Mouse (Mus musculus) embryo, embryonic 10.5 days (tissue): ENCODE results near the gene Abhd6.
A peak's percentile ranks its signal among the peaks of the same experiment; 100 is the strongest.
"Not testable (repeated sequence)": the region's sequence is repeated elsewhere in the genome, so short reads cannot be mapped to it uniquely, and the experiment has no call there.

Experiments
- DNase-seq: peaks from one replicate; pipeline ENCODE4 v3.0.0-alpha.2; 2015; ENCODE audit warnings: low spot score

Abhd6 gene

GRCm38 (mm10) chr14:7999030-7999429, 3.7 kb upstream of the Abhd6 start:
- no peak for DNase-seq

- DNase-seq: no peak
These were observed 3.3 kb upstream of the Abhd6 start for GRCm38 (mm10) chr14:7999435-7999834.

GRCm38 (mm10) chr14:8000247-8000646, 2.5 kb upstream of the Abhd6 start:
- DNase-seq: no peak

DNA sequence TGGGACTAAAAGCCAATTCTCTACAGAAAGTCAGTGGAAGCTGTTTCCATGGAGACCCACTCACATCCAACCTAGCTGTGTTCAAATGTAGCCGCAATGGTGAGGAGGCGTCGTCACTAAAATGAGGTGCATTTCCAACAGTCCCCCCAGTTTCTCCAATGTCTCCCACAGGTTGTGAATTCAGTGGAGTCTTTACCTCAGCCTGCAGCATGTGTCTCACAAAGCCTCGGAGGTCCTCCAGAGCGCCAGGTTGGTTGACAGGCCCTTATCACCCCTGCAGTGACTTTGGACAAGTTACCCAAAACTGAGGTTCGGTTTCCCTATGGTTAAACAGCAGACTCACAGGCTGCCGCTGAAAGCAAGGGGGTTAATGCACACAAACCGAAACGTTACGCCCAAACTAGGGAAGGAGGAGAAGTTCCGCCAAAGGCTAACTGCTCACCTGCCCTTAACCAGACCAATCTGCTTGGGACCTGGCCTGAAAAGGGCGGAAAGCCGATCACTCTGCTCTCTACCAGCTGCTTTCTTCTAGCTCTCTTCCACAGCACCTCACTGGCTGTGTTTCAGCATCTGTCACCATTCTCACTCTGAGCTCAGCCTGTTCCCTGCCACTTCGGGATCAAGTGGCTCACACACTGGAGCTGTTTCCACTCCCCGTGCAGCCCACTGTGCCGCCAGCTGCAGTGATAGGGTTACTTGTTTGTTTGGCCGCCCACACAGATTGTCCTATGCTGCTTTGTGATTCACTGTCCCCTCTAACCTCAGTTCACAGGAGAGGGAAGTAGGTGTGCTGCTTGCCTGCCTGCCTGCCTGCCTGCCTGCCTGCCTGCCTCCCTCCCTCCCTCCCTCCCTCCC, 1.6 kb upstream of the Abhd6 start:
- peak; percentile 24 for DNase-seq

DNA sequence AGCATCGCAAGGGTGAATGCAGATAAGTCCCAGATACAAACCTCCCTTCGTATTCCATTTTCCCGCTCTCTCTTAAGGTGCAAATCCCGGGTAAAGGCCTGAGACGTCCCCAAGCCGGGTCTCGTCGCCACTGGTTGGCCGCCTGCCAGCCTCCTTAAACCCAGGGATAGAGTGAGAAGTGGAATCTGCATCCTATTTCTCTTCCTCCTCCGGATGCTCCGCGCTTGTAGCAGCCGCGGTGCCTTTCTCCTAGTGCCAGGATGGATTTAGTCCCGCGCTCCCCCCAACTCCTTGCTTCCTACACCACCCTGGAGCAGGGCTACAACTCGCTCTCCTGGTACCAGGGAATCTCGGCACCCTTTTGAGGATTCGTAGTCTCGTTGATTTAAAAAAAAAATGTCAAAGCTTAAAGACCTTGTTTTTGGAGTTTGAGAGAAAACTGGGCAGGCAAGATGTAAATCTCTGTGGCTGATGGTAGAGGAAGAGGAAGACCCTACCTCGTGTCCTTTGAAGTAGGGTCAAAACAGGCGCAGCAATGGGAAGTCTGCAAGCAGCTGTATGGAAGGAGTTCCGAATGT, 480 bp downstream of the Abhd6 start:
- DNase-seq: peak; percentile 38

- DNase-seq: no peak
These were observed 1.3 kb downstream of the Abhd6 start for GRCm38 (mm10) chr14:8003727-8004670.

- DNase-seq: not testable (repeated sequence)
These were observed 3.4 kb downstream of the Abhd6 start for GRCm38 (mm10) chr14:8006061-8006460.

- no peak for DNase-seq
These were observed 4.4 kb downstream of the Abhd6 start for GRCm38 (mm10) chr14:8007084-8007483.

DNA sequence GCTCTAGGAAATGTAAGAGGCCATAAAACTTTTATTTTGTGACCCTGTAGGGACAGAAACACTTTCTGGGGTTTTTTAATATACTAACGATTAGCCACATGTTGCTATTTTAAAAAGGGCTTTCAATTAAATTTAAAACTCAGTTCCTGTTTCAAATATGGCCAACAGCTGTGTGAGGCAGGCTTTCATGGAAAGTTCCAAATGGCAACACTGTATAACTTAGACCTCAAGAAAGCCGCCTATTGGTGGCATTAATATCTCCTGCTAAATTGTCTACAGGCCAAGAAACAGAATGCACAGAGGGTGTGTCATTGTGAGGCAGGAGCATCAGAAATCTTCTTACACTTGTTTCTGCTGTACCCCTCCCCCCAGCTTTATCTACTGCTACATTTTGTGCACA, 4.8 kb downstream of the Abhd6 start:
- no peak for DNase-seq

DNA sequence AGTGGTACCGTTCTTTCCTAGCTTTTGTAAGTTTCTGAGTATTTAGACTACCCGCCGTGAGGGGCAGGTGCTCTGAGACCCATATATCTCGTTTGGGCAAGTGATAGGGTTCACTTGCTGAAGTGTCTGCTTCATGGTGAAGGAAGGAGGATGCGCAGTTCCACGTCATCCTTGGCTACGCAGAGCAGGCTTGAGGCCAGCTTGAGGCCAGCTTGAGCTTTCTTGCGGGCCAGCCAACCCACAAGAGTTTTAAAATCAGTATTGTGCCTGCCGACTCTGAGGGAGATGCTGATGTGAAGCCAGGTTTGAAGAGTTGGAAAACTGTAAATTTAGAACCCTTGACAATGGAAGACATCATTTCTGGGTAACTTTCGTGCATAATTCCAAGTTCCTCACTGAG, 5.2 kb downstream of the Abhd6 start:
- no peak for DNase-seq

- no peak for DNase-seq
These were observed 8.6 kb downstream of the Abhd6 start for GRCm38 (mm10) chr14:8011297-8011696.

DNA sequence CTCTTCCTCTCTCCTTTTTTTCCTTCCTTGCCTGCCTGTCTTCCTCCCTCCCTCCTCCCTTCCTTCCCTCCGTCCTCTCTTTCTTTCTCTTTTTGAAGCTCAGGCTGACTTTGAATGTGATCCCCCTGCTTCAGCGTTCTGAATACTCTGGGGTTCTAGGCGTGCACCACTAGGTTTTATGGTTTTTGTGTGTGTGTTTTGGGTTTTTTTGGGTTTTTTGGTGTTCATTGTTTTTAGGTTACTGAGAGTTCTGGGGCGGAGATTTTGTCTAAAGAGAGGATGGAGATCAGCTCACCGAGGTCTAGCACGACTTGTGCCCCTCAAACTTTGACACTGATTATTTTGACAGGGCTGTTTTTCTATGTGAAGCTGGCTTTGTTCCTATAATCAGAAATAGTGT, 9.2 kb downstream of the Abhd6 start:
- DNase-seq: no peak

GRCm38 (mm10) chr14:8015756-8016155, 13.1 kb downstream of the Abhd6 start:
- DNase-seq: no peak

DNA sequence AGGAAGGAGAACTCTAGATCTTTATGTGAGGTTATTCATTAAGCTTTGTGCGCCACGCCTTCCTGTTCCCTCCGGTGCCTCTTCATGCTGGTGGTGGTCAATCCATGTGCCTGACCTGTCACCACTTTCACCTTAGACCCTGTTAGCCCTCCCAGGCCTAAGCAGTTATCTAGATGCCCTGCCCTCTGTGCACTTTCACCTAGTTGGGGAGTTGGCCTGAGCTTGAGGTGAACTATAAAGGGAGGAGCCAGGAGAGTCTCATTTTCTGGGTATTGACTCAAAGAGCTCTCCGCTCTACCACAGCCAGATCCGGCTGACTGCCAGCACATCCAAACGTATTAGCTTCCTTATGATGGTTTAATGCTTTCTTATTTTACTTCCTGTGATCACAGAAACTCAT, 13.6 kb downstream of the Abhd6 start:
- DNase-seq: no peak

DNA sequence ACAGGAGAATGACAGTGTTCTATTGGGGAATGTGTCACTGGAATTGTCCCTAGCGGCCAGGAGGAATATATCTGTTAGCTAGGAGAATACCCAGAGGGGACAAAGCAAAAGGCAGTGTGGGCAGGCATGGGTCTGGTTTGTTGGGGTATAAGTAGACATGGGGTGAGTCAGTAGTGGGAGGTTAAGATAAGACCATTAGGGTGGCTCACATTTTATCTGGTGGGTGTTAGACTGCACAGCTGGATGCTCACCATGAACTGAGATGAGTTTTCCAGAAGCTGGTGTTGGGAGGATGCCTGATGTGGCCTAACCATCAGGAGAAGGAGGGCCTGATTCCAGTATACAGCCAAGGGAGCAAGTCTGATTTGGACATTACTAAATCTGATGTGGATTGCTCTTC, 14.2 kb downstream of the Abhd6 start:
- no peak for DNase-seq

GRCm38 (mm10) chr14:8020011-8020410, 17.3 kb downstream of the Abhd6 start:
- no peak for DNase-seq

GRCm38 (mm10) chr14:8020546-8020945, 17.8 kb downstream of the Abhd6 start:
- DNase-seq: no peak

GRCm38 (mm10) chr14:8024469-8024868, 21.8 kb downstream of the Abhd6 start:
- peak; percentile 10 for DNase-seq

GRCm38 (mm10) chr14:8024936-8025335, 22.2 kb downstream of the Abhd6 start:
- no peak for DNase-seq

DNA sequence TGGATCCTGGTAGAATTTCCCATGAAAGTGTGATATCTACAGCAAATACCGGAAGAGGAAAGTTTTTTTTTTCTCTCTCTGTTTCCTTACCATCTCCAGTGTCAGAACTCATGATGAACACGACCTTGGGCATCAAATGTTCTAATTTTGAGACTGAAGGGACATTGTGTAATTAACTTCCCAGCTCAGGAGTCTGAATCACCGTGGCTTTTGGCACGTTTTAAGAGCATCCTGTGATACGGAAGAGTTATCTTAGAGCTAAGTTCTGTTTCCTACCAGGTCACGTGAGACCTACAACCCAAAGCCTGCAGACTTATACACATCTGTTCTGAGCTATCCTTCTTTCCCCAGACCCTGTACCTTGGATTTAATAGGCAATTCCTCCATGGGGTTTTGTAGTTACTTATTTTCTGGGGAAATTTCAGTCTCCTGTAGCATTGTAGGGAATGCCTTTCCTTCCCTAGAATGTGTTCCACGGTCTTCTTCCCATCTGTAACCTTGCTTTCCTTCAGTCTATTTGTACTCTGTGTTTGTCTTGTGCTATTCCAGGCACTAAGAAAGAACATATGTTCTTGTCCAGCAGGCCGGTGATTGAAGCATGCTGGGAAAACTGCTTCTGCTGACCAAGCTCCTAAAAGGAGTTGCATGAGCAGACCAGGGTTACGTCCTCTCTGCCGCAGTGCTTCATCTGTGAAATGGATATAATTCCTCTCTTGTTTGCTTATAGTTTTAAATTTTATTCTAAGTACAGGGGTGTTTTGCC, 24.2 kb downstream of the Abhd6 start:
- DNase-seq: no peak

- DNase-seq: no peak
These were observed 25.4 kb downstream of the Abhd6 start for GRCm38 (mm10) chr14:8028086-8028485.

GRCm38 (mm10) chr14:8029752-8030151, 27.1 kb downstream of the Abhd6 start:
- DNase-seq: no peak
